Mouse (Mus musculus) liver, postnatal 0 days (tissue): ENCODE measurements around the gene Sept8.

Experiments
- CTCF ChIP-seq: sonication (generic); IDR thresholded peaks from 2 replicates; pipeline ENCODE4 v1.5.1; 2016; ENCODE audit warnings: antibody characterized with exemption, low read depth
- EP300 ChIP-seq: IDR thresholded peaks from 2 replicates; pipeline ENCODE4 v1.6.1; 2016; ENCODE audit warnings: antibody characterized with exemption, low read depth, mild to moderate bottlenecking

DNA sequence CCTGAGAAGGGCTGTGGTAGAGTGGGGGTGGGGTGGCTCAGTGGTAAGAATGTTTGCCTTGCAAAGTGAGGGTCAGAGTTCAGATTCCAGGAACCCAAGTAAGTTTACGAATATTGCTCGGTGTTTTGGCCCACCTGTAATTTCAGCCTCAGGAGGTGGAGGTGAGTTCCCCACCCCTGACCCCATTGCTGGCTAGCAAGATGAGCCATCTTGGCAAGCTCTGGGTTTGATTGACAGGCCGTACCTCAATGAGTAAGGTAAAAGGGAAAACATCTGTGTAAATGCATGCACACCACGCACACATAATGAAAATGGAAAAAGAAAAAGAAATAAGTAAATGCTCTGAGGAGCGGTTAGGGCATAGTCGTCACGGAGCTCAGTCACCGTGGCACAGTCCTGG lies 14.7 kb upstream of the Sept8 start:
- no peak for TF ChIP-seq CTCF
- no peak for TF ChIP-seq EP300
